Mouse (Mus musculus) G1E (cell line): ENCODE results near the gene Nxt2. TPM values are rescaled to one million over a fixed set of nuclear protein-coding genes. Genes with fewer than 3 reads are reported as not detected.

Source experiments
- ATAC-seq: 2 replicates; pipeline ENCODE4 v1.8.0; 2016; ENCODE audit warnings: mild to moderate bottlenecking; ENCODE audit not compliant: insufficient number of reproducible peaks, poor library complexity, low FRiP score, severe bottlenecking; ENCODE audit errors: extremely low read depth
- DNase-seq: peaks from one replicate; pipeline ENCODE4 v3.0.0; 2012; ENCODE audit warnings: low spot score
- H3K27me3 ChIP-seq: 2 replicates; pipeline ENCODE4 v1.6.1; 2012; ENCODE audit warnings: mild to moderate bottlenecking, low read length, inconsistent platforms; ENCODE audit not compliant: insufficient read depth
- H3K36me3 ChIP-seq: replicated peaks from 2 replicates; pipeline ENCODE3; 2012; ENCODE audit warnings: mild to moderate bottlenecking, inconsistent platforms
- H3K4me1 ChIP-seq: 2 replicates; pipeline ENCODE4 v1.6.1; 2012; ENCODE audit warnings: low read depth, low read length, inconsistent platforms, mixed read lengths; ENCODE audit not compliant: insufficient read depth
- H3K4me3 ChIP-seq: 2 replicates; pipeline ENCODE4 v1.5.1; 2012; ENCODE audit warnings: low read depth, mild to moderate bottlenecking, inconsistent platforms, low read length, moderate library complexity, mixed read lengths
- H3K9me3 ChIP-seq: replicated peaks from 2 replicates; pipeline ENCODE4 v1.6.1; 2012; ENCODE audit warnings: inconsistent platforms
- CTCF ChIP-seq: IDR thresholded peaks from 2 replicates; pipeline ENCODE4 v1.5.1; 2012; ENCODE audit warnings: low read depth, low read length, inconsistent platforms, mixed read lengths
- GATA1 ChIP-seq: IDR thresholded peaks from 2 replicates; pipeline ENCODE4 v1.6.1; 2012; ENCODE audit warnings: borderline replicate concordance, low read length, inconsistent platforms, mixed read lengths
- GATA2 ChIP-seq: IDR thresholded peaks from 2 replicates; pipeline ENCODE4 v1.6.1; 2012; ENCODE audit warnings: low read depth, low read length, inconsistent platforms, borderline replicate concordance
- POLR2AphosphoS5 ChIP-seq: IDR thresholded peaks from 2 replicates; pipeline ENCODE4 v1.6.1; 2012; ENCODE audit warnings: low read depth, low read length, inconsistent platforms; ENCODE audit not compliant: insufficient replicate concordance
- TAL1 ChIP-seq: conservative IDR thresholded peaks from 2 replicates; pipeline ENCODE4 v1.6.1; 2012; ENCODE audit warnings: low read depth, low read length, inconsistent platforms, mixed read lengths
- polyA plus RNA-seq: library from polyadenylated mRNA; stranded (reverse); fragments of >175 nt; gene quantifications from 2 replicates; pipeline ENCODE4 v1.2.3, GENCODE M21; 2012
- total RNA-seq, 2 experiments: library from RNA; stranded (forward) in 1 of 2; stranded (reverse) in 1 of 2; fragments of 200-1000 nt in 1 of 2; fragments of >200 nt in 1 of 2; fragmentation: Nextera tagmentation in 1 of 2; gene quantifications; 2 replicates each; pipeline ENCODE4 v1.2.3; 2014 to 2017

The Nxt2 gene
- total RNA-seq (2014; fragmentation: Nextera tagmentation) (7.8 and 9.1 TPM in 2 replicates), total RNA-seq (2017) (6.9 and 7.7 TPM in 2 replicates), polyA plus RNA-seq (0.19 and 0.72 TPM in 2 replicates)

GRCm38 (mm10) chrX:142226542-142226941 lies at the start of gene Nxt2:
Nxt2 (plus strand) TSS chrX:142226770.
- no peaks in the 10 kb centered on the region for H3K27me3 ChIP-seq
- ATAC-seq (no peak), DNase-seq (no peak)
- H3K9me3 ChIP-seq, result no peaks in the 10 kb centered on the region
- H3K4me3 ChIP-seq, result no peak within 1 kb of the TSS; the same call in 1 of the 2 replicates
- H3K4me1 ChIP-seq, result no peaks in the 10 kb centered on the region
- TF ChIP-seq GATA2 (no peak), TAL1 (no peak), CTCF (no peak), POLR2AphosphoS5 (no peak), GATA1 (no peak)
- H3K36me3 ChIP-seq, result no peaks in the 10 kb centered on the region

- TF ChIP-seq POLR2AphosphoS5, result no peak
- TF ChIP-seq GATA2, result no peak
- TF ChIP-seq GATA1, result no peak
- no peak for TF ChIP-seq TAL1
- TF ChIP-seq CTCF, result no peak
- ATAC-seq (no peak), DNase-seq (no peak)
- Histone ChIP-seq H3K36me3 (no peaks in the 10 kb centered on the region), H3K27me3 (no peaks in the 10 kb centered on the region), H3K4me3 (no peak overlapping the region), H3K4me1 (no peaks in the 10 kb centered on the region), H3K9me3 (no peaks in the 10 kb centered on the region)
Observed at GRCm38 (mm10) chrX:142176981-142177380, 49.6 kb upstream of the Nxt2 start.

- DNase-seq (no peak), ATAC-seq (no peak)
- no peaks in the 10 kb centered on the region for H3K27me3 ChIP-seq
- no peaks in the 10 kb centered on the region for H3K4me1 ChIP-seq
- TF ChIP-seq CTCF (no peak), GATA2 (no peak), POLR2AphosphoS5 (no peak), TAL1 (no peak), GATA1 (no peak)
- no peaks in the 10 kb centered on the region for H3K9me3 ChIP-seq
- H3K36me3 ChIP-seq, result no peaks in the 10 kb centered on the region
- no peak overlapping the region for H3K4me3 ChIP-seq
Observed at GRCm38 (mm10) chrX:142182026-142182425, 44.5 kb upstream of the Nxt2 start.

- Histone ChIP-seq H3K27me3 (0 out of 2 replicates have a peak, but pooled peaks cover 2% of the 10 kb centered on the region), H3K4me1 (peaks cover 5% of the 10 kb centered on the region), H3K4me3 (no peak overlapping the region), H3K9me3 (no peaks in the 10 kb centered on the region), H3K36me3 (no peaks in the 10 kb centered on the region)
- DNase-seq (no peak), ATAC-seq (no peak)
- TF ChIP-seq GATA2 (no peak), POLR2AphosphoS5 (no peak), GATA1 (no peak), CTCF (no peak), TAL1 (no peak)
Observed at GRCm38 (mm10) chrX:142189023-142189703, 37.4 kb upstream of the Nxt2 start.

- no peak for DNase-seq
- no peaks in the 10 kb centered on the region for H3K9me3 ChIP-seq
- no peaks in the 10 kb centered on the region for H3K36me3 ChIP-seq
- H3K27me3 ChIP-seq, result peaks cover 6% of the 10 kb centered on the region; the same call in 1 of the 2 replicates
- TF ChIP-seq GATA1, result no peak
- no peak for TF ChIP-seq GATA2
- TF ChIP-seq CTCF, result no peak
- TF ChIP-seq TAL1, result no peak
- TF ChIP-seq POLR2AphosphoS5, result no peak
- peaks cover 5% of the 10 kb centered on the region for H3K4me1 ChIP-seq
- no peak overlapping the region for H3K4me3 ChIP-seq
- peak; percentile 63 for ATAC-seq
Observed at GRCm38 (mm10) chrX:142190355-142190754, 36.2 kb upstream of the Nxt2 start.

- Histone ChIP-seq H3K4me3 (no peak overlapping the region), H3K9me3 (no peaks in the 10 kb centered on the region), H3K4me1 (peaks cover 5% of the 10 kb centered on the region), H3K36me3 (no peaks in the 10 kb centered on the region), H3K27me3 (peaks cover 9% of the 10 kb centered on the region)
- TF ChIP-seq TAL1 (no peak), GATA2 (no peak), GATA1 (no peak), CTCF (no peak), POLR2AphosphoS5 (no peak)
- DNase-seq, result no peak
- ATAC-seq, result no peak
Observed at GRCm38 (mm10) chrX:142194420-142194819, 32.1 kb upstream of the Nxt2 start.

- no peak overlapping the region for H3K4me3 ChIP-seq
- H3K36me3 ChIP-seq, result no peaks in the 10 kb centered on the region
- H3K9me3 ChIP-seq, result no peaks in the 10 kb centered on the region
- DNase-seq (no peak), ATAC-seq (no peak)
- H3K4me1 ChIP-seq, result no peaks in the 10 kb centered on the region
- TF ChIP-seq CTCF (no peak), GATA2 (no peak), GATA1 (no peak), TAL1 (no peak), POLR2AphosphoS5 (no peak)
- peaks cover 9% of the 10 kb centered on the region for H3K27me3 ChIP-seq
Observed at GRCm38 (mm10) chrX:142195551-142195950, 31.0 kb upstream of the Nxt2 start.
